Mouse (Mus musculus) ES-Bruce4 (cell line): ENCODE results near the gene Aebp1.

Source experiments
- CTCF ChIP-seq: IDR thresholded peaks from one replicate; pipeline ENCODE4 v1.8.1; 2011; ENCODE audit warnings: low read depth, low read length
- EP300 ChIP-seq: IDR thresholded peaks from 2 replicates; pipeline ENCODE4 v1.6.1; 2011; ENCODE audit warnings: low read depth, low read length; ENCODE audit not compliant: insufficient read depth
- POLR2A ChIP-seq: IDR thresholded peaks from one replicate; pipeline ENCODE4 v1.8.1; 2011; ENCODE audit warnings: low read length; ENCODE audit not compliant: insufficient read depth

GRCm38 (mm10) chr11:5919606-5920005 is 57.9 kb downstream of the Aebp1 start:
- TF ChIP-seq CTCF (no peak), EP300 (no peak), POLR2A (no peak)
